Mouse (Mus musculus): ENCODE results near the gene Bora. TPM values are rescaled to one million over a fixed set of nuclear protein-coding genes. Genes with fewer than 3 reads are reported as not detected.

The Bora gene
- polyA plus RNA-seq, 1 experiment from 2014 or later = 13.8 TPM

GRCm38 (mm10) chr14:99088947-99089346 is 42.9 kb downstream of the Bora start:
- no peak for DNase-seq (ENCODE audit: low spot score)

DNA sequence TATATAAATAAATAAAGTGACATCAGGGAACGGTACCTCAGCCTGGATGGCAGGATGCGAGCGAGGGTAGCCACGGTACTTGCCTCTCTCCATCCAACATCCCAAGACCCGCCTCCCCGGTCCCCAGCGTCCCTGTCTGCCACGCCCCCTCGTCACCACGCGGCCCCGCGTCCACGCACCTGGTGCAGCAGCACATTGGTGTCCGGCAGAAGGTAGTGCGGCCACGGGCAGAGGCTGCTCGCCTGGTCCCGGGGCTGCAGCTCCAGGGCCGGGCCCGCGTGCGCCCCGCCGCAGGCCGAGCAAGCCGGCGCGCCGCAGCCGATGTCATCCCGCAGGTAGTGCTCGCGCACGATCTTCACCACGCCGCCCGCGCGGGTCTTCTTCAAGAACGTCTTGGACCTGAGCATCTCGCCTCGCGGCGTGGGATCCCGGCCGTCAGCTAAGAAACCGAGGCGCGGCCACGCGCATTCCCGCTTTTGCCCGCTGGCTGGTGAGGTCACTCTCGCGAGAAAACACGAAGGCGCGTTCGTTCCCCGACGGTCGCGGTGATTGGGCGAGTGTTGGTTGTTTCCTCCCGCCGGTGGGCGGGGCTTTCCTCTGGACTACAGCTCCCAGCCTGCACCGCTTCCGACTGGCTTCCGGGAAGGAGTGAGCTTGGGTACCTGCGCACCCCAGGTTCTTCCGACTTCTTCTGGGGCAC is 53.4 kb downstream of the Bora start, which contains the start of the genes Pibf1 and Dis3:
Pibf1 (plus strand) TSS at position 158 of the 700 bp plus-strand sequence.
Dis3 (minus strand) TSS at position 504 of the 700 bp plus-strand sequence.
- H3K9me3 ChIP-seq (ENCODE audit: control insufficient read depth, low read length) = no peaks in the 10 kb centered on the region
- peaks cover 7% of the 10 kb centered on the region for H3K36me3 ChIP-seq (ENCODE audit: control insufficient read depth, insufficient read depth, low read length)
- peak within 1 kb of the TSS; percentile 76 for H3K27ac ChIP-seq (replicated peaks)
- H3K4me2 ChIP-seq (replicated peaks; ENCODE audit: low read depth) = peak within 1 kb of the TSS; percentile 76
- peak within 1 kb of the TSS; percentile 94 for H3K4me3 ChIP-seq (ENCODE audit: low read depth, low read length)
- TF ChIP-seq EP300 (optimal IDR thresholded peaks at IDR 0.05) = peak; percentile 97
- no peak for TF ChIP-seq CTCF (IDR thresholded peaks at IDR 0.05; ENCODE audit: low read depth)
- peak within 1 kb of the TSS; percentile 88 for H3K9ac ChIP-seq (ENCODE audit: low read length)
- peak; percentile 100 for ATAC-seq (ENCODE audit: low FRiP score, low TSS enrichment)
- under 1% methylated on average over 73 of the region's 73 CpGs for WGBS
- DNase-seq (ENCODE audit: low spot score) = peak; percentile 99
- 0 out of 2 replicates have a peak, but pooled peaks cover 3% of the 10 kb centered on the region for H3K4me1 ChIP-seq (replicated peaks; ENCODE audit: control insufficient read depth, insufficient read depth)
- H3K27me3 ChIP-seq (ENCODE audit: control insufficient read depth, insufficient read depth, low read length) = no peaks in the 10 kb centered on the region

More at GRCm38 (mm10) chr14:99088947-99089346, 42.9 kb downstream of the Bora start:
- Histone ChIP-seq H3K27me3 (ENCODE audit: control insufficient read depth, insufficient read depth, low read length) (no peaks in the 10 kb centered on the region), H3K27ac (replicated peaks) (no peak overlapping the region), H3K4me2 (replicated peaks; ENCODE audit: low read depth) (no peak overlapping the region), H3K9ac (ENCODE audit: low read length) (no peak overlapping the region), H3K4me3 (ENCODE audit: low read depth, low read length) (no peak overlapping the region), H3K4me1 (replicated peaks; ENCODE audit: control insufficient read depth, insufficient read depth) (no peaks in the 10 kb centered on the region), H3K9me3 (ENCODE audit: control insufficient read depth, low read length) (no peaks in the 10 kb centered on the region), H3K36me3 (ENCODE audit: control insufficient read depth, insufficient read depth, low read length) (peaks cover 17% of the 10 kb centered on the region)
- TF ChIP-seq EP300 (optimal IDR thresholded peaks at IDR 0.05) (no peak), CTCF (IDR thresholded peaks at IDR 0.05; ENCODE audit: low read depth) (no peak)
- no peak for ATAC-seq (ENCODE audit: low FRiP score, low TSS enrichment)
- WGBS = 87% methylated on average over 7 of the region's 7 CpGs

- Histone ChIP-seq H3K27me3 (ENCODE audit: control insufficient read depth, insufficient read depth, low read length) (no peaks in the 10 kb centered on the region), H3K4me1 (replicated peaks; ENCODE audit: control insufficient read depth, insufficient read depth) (0 out of 2 replicates have a peak, but pooled peaks cover 3% of the 10 kb centered on the region), H3K27ac (replicated peaks) (no peak overlapping the region), H3K4me3 (ENCODE audit: low read depth, low read length) (peak overlapping the region; percentile 94), H3K9ac (ENCODE audit: low read length) (peak overlapping the region; percentile 23), H3K36me3 (ENCODE audit: control insufficient read depth, insufficient read depth, low read length) (peaks cover 7% of the 10 kb centered on the region), H3K9me3 (ENCODE audit: control insufficient read depth, low read length) (no peaks in the 10 kb centered on the region), H3K4me2 (replicated peaks; ENCODE audit: low read depth) (peak overlapping the region; percentile 49)
- DNase-seq (ENCODE audit: low spot score) (no peak), ATAC-seq (ENCODE audit: low FRiP score, low TSS enrichment) (no peak)
- WGBS = 5% methylated on average over 20 of the region's 20 CpGs
- TF ChIP-seq CTCF (IDR thresholded peaks at IDR 0.05; ENCODE audit: low read depth) (no peak), EP300 (optimal IDR thresholded peaks at IDR 0.05) (peak; percentile 70)
Observed at GRCm38 (mm10) chr14:99099967-99100587, 54.1 kb downstream of the Bora start.

DNA sequence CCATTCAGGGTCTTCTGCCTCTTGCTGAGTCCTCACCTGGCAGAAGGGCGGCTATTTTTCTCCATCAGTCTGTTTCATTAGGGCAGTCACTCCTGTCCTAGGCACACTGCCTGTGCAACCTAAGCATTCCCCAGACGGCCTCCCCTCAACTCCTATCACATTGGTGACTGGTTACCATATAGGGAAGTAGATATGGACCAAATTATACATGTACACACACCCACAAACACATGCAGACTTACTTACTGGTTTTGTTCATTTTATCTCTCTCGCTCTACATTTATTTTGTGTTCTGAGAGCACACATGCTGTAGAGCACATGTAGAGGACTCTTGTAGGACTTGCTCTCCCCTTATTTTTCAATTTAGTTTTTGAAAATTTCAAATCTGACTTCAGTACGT is 57.0 kb downstream of the Bora start:
- TF ChIP-seq CTCF (IDR thresholded peaks at IDR 0.05; ENCODE audit: low read depth) (no peak), EP300 (optimal IDR thresholded peaks at IDR 0.05) (no peak)
- Histone ChIP-seq H3K27me3 (ENCODE audit: control insufficient read depth, insufficient read depth, low read length) (no peaks in the 10 kb centered on the region), H3K4me2 (replicated peaks; ENCODE audit: low read depth) (no peak overlapping the region), H3K4me3 (ENCODE audit: low read depth, low read length) (no peak overlapping the region), H3K4me1 (replicated peaks; ENCODE audit: control insufficient read depth, insufficient read depth) (0 out of 2 replicates have a peak, but pooled peaks cover 3% of the 10 kb centered on the region), H3K9ac (ENCODE audit: low read length) (no peak overlapping the region), H3K27ac (replicated peaks) (no peak overlapping the region), H3K36me3 (ENCODE audit: control insufficient read depth, insufficient read depth, low read length) (no peaks in the 10 kb centered on the region; the same call in 1 of the 2 replicates), H3K9me3 (ENCODE audit: control insufficient read depth, low read length) (no peaks in the 10 kb centered on the region)
- DNase-seq (ENCODE audit: low spot score) (no peak), ATAC-seq (ENCODE audit: low FRiP score, low TSS enrichment) (no peak)
- WGBS = 93% methylated on average over 4 of the region's 4 CpGs

DNA sequence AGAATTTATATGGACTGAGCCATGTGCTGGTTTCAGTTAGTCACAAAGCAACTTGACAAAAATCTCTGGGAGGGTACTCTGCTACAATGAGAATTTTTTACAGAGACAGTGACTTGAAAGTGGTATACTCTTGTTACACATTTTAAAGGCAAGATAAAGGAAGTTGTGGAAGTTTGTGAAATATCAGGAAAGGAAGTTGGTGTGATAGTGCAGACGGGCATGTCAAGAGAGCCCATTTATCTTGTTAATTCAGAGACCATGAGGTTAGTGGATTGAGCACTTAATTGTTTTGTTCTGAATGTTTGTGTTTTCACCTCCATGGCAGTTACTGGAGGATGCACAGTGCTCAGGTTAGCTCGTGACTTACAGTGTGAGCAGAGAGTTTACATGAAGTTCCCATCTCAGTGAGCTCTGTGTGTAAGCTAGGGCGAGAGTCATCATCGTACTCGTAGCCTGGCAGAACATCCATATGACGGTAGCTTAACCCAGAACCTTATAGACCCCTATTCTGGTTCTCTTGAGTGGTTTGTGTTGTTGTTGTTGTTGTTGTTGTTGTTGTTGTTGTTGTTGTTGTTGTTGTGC is 58.6 kb downstream of the Bora start:
- H3K4me3 ChIP-seq (ENCODE audit: low read depth, low read length) = no peak overlapping the region
- no peaks in the 10 kb centered on the region for H3K27me3 ChIP-seq (ENCODE audit: control insufficient read depth, insufficient read depth, low read length)
- H3K4me1 ChIP-seq (replicated peaks; ENCODE audit: control insufficient read depth, insufficient read depth) = no peaks in the 10 kb centered on the region
- 96% methylated on average over 6 of the region's 6 CpGs for WGBS
- H3K4me2 ChIP-seq (replicated peaks; ENCODE audit: low read depth) = no peak overlapping the region
- no peaks in the 10 kb centered on the region; the same call in 1 of the 2 replicates for H3K36me3 ChIP-seq (ENCODE audit: control insufficient read depth, insufficient read depth, low read length)
- ATAC-seq (ENCODE audit: low FRiP score, low TSS enrichment) (no peak), DNase-seq (ENCODE audit: low spot score) (no peak)
- H3K9me3 ChIP-seq (ENCODE audit: control insufficient read depth, low read length) = no peaks in the 10 kb centered on the region
- H3K27ac ChIP-seq (replicated peaks) = no peak overlapping the region
- H3K9ac ChIP-seq (ENCODE audit: low read length) = no peak overlapping the region
- TF ChIP-seq EP300 (optimal IDR thresholded peaks at IDR 0.05) = no peak
- TF ChIP-seq CTCF (IDR thresholded peaks at IDR 0.05; ENCODE audit: low read depth) = no peak
